Mouse (Mus musculus): ENCODE measurements around the gene Serping1. TPM values are rescaled to one million over a fixed set of nuclear protein-coding genes. Genes with fewer than 3 reads are reported as not detected.

Serping1 gene
- polyA plus RNA-seq (2015; fragmentation: Nextera tagmentation; extraction: Ambion mirVana), result 239 and 418 TPM in 2 replicates

GRCm38 (mm10) chr2:84775241-84775640 is at the start of gene Serping1:
TSS of gene Serping1 (minus strand) at chr2:84775444.

GRCm38 (mm10) chr2:84822552-84822951 is 47.3 kb upstream of the Serping1 start, which contains the start of gene Smtnl1:
TSS of gene Smtnl1 (minus strand) at chr2:84822652.

GRCm38 (mm10) chr2:84798493-84798921 is 23.3 kb upstream of the Serping1 start, which contains the start of gene Ube2l6:
TSS of gene Ube2l6 (plus strand) at chr2:84798828.

GRCm38 (mm10) chr2:84743561-84743960 is 31.7 kb downstream of the Serping1 start, which contains the start of gene Gm19426:
TSS of gene Gm19426 (minus strand) at chr2:84743655.

GRCm38 (mm10) chr2:84733579-84734300 is 41.5 kb downstream of the Serping1 start, which contains the start of gene Ypel4:
TSS of gene Ypel4 (plus strand) at chr2:84734058.

GRCm38 (mm10) chr2:84727172-84727858 is 47.9 kb downstream of the Serping1 start, which contains the start of gene Clp1:
TSS of gene Clp1 (minus strand) at chr2:84727350.

Small RNA genes lying within 50 kb of the gene (microRNA-seq; reads per million reads assigned to microRNA genes)
- gene Mir130a (ENCODE audit: borderline replicate concordance, insufficient number of aligned reads), result 15,223 reads per million, percentile 95 among the genes with 10 or more reads in this experiment

Other genes with a start within 250 kb of the Serping1 start
- 25.1 and 30.6 TPM in 2 replicates for gene Ctnnd1, start 124.7 kb downstream of the Serping1 start, polyA plus RNA-seq (2015; fragmentation: Nextera tagmentation; extraction: Ambion mirVana)
- 0.08 and 0.09 TPM in 2 replicates for gene Btbd18, start 116.4 kb downstream of the Serping1 start, polyA plus RNA-seq (2015; fragmentation: Nextera tagmentation; extraction: Ambion mirVana)
- 175 and 211 TPM in 2 replicates for gene Selenoh, start 104.7 kb downstream of the Serping1 start, polyA plus RNA-seq (2015; fragmentation: Nextera tagmentation; extraction: Ambion mirVana)
- not detected in 2 replicates for gene Gm28635, start 97.4 kb downstream of the Serping1 start, polyA plus RNA-seq (2015; fragmentation: Nextera tagmentation; extraction: Ambion mirVana)
- gene Med19, start 97.0 kb downstream of the Serping1 start, polyA plus RNA-seq (2015; fragmentation: Nextera tagmentation; extraction: Ambion mirVana), result 18.0 and 23.4 TPM in 2 replicates
- 93.5 and 140 TPM in 2 replicates for gene Tmx2, start 96.3 kb downstream of the Serping1 start, polyA plus RNA-seq (2015; fragmentation: Nextera tagmentation; extraction: Ambion mirVana)
- 13.4 and 19.9 TPM in 2 replicates for gene Zdhhc5, start 60.3 kb downstream of the Serping1 start, polyA plus RNA-seq (2015; fragmentation: Nextera tagmentation; extraction: Ambion mirVana)
- 19.0 and 23.4 TPM in 2 replicates for gene Clp1, start 48.1 kb downstream of the Serping1 start, polyA plus RNA-seq (2015; fragmentation: Nextera tagmentation; extraction: Ambion mirVana)
- 6.7 and 9.9 TPM in 2 replicates for gene Ypel4, start 41.4 kb downstream of the Serping1 start, polyA plus RNA-seq (2015; fragmentation: Nextera tagmentation; extraction: Ambion mirVana)
- 4.4 and 6.0 TPM in 2 replicates for gene Gm19426, start 31.8 kb downstream of the Serping1 start, polyA plus RNA-seq (2015; fragmentation: Nextera tagmentation; extraction: Ambion mirVana)
- gene Ube2l6, start 23.4 kb upstream of the Serping1 start, polyA plus RNA-seq (2015; fragmentation: Nextera tagmentation; extraction: Ambion mirVana), result 87.6 and 101 TPM in 2 replicates
- gene Smtnl1, start 47.2 kb upstream of the Serping1 start, polyA plus RNA-seq (2015; fragmentation: Nextera tagmentation; extraction: Ambion mirVana), result 0.95 TPM in 1 of 2 replicates, not detected in the other
- gene Timm10, start 51.6 kb upstream of the Serping1 start, polyA plus RNA-seq (2015; fragmentation: Nextera tagmentation; extraction: Ambion mirVana), result 55.4 and 80.7 TPM in 2 replicates
- gene Slc43a1, start 63.4 kb upstream of the Serping1 start, polyA plus RNA-seq (2015; fragmentation: Nextera tagmentation; extraction: Ambion mirVana), result 9.4 and 10.7 TPM in 2 replicates
- 1.1 and 1.3 TPM in 2 replicates for gene Rtn4rl2, start 111.3 kb upstream of the Serping1 start, polyA plus RNA-seq (2015; fragmentation: Nextera tagmentation; extraction: Ambion mirVana)
- 60.8 and 62.7 TPM in 2 replicates for gene Slc43a3, start 161.1 kb upstream of the Serping1 start, polyA plus RNA-seq (2015; fragmentation: Nextera tagmentation; extraction: Ambion mirVana)
- 1.3 and 1.7 TPM in 2 replicates for gene Prg2, start 205.0 kb upstream of the Serping1 start, polyA plus RNA-seq (2015; fragmentation: Nextera tagmentation; extraction: Ambion mirVana)
- gene Prg3, start 212.8 kb upstream of the Serping1 start, polyA plus RNA-seq (2015; fragmentation: Nextera tagmentation; extraction: Ambion mirVana), result not detected in 2 replicates